Mouse (Mus musculus) neural tube, embryonic 10.5 days (tissue): ENCODE data around the gene Wnt2.
A peak's percentile ranks its signal among the peaks of the same experiment; 100 is the strongest.

Experiments used
- DNase-seq: peaks from one replicate; pipeline ENCODE4 v3.0.0-alpha.2; 2017; ENCODE audit warnings: low spot score; ENCODE audit errors: extremely low spot score

Gene Wnt2

GRCm38 (mm10) chr6:17978881-17979280 is 51.5 kb downstream of the Wnt2 start:
- DNase-seq, result no peak

- no peak for DNase-seq
Observed at GRCm38 (mm10) chr6:17978324-17978723, 52.1 kb downstream of the Wnt2 start.

- DNase-seq, result no peak
Observed at GRCm38 (mm10) chr6:17977165-17977564, 53.2 kb downstream of the Wnt2 start.

DNA sequence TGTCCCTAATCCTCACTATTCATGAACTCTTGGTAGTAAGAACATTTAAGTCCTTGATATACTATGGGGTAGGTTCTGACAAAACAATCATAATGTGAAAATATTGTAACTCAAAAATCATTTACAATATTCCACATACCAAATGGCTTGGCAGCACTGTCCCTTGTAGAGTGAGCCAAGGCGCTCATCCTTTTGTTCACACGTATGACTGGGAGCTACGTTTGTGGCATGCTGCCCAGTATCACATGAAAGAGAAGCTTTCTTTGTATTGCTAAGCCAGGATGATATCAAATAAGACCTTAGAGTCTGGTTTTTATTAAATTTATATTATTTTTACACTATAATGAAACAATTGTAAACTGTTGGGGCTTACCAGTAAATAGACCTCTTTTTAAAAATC is 56.0 kb downstream of the Wnt2 start:
- no peak for DNase-seq

GRCm38 (mm10) chr6:17971393-17971792 is 59.0 kb downstream of the Wnt2 start:
- DNase-seq, result no peak

DNA sequence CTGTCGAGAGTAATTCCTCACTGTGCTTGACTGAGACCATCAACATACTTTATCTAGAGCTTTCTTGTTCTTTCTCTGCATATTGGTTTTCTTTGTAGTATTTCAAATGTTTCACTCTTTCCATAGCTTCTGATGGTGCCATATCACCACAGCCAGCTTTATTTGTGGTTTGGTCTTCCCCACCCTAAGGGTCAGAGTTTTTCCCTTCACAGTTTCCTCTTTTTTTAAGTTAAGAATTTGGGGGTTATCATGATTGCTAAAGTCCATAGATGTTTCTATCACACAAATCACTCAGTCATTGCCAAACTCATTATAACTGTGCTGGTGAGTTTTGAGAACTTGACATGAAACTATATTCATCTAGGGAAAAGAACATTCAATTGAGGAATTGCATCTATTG is 60.6 kb downstream of the Wnt2 start:
- no peak for DNase-seq

- DNase-seq, result peak; percentile 78
Observed at GRCm38 (mm10) chr6:17968467-17969144, 61.8 kb downstream of the Wnt2 start.

- no peak for DNase-seq
Observed at GRCm38 (mm10) chr6:17963455-17963854, 66.9 kb downstream of the Wnt2 start.

DNA sequence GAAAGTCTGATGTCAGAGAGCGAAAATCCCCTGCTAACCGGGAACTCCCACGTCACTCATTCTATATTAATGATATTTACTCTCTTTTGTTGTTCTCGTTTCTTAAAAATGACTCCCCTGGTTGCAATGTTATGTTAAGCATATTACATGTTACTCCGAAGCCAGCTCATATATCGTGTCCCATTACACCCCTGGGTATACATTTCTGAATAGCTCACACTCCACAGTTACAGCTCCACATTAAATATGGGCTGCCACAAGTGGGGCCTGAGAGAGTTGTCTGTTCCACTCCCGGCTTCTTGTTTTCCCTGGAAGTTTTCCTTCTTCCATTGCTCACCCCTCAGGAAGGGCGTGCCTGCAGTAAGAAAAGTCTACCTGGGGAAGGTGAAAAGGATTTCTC is 78.6 kb downstream of the Wnt2 start:
- DNase-seq, result no peak

DNA sequence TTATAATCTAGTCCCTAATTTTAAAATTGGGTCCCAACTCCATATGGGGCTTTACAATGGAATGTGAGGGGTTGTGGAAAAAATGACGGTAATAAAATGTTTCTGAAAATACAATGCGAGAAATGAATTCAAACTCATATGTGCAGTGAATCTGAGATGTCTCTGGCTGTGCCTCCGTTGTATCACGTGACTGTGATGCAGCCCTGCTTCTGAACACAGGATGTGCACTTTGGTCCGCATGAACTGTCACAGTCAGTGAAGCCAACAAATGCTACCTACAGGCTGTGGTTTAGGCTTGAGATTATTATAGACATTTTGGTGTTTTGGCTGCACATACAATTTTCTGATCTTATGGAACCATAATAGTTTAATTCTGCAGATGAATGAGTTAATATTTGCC is 81.3 kb downstream of the Wnt2 start:
- no peak for DNase-seq

DNA sequence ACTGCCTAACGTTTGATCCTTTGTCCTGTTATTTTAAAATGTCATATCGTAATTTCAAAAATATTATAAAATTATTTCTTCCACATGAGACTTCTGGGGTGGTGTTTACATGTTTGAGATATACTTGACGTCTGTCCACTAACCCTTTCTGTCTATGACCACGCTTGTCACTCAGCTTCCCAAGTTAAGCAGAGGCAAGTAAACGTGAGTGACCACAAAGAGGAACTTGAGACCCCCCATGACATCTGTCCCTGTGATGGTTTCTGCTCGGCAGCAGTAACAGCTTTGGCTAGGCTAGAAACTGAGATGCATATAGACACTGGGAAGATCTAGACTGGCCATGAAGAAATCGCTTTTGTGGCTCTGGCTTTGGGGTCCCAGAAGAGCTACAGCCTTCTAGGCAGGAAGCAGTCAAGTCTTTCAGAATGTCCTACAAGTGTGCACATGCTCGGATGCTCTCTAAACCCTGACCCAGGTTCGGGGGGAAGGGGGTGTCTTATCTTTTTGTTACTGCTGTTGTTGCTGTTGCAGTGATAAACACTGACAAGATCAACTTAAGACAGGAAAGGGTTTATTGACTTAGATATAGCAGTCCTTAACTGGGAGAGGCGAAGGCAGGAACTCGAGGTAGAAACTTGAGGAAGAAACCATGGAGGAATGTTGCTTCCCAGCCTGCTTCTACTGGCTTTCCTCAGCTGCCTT is 83.1 kb downstream of the Wnt2 start:
- DNase-seq, result no peak

DNA sequence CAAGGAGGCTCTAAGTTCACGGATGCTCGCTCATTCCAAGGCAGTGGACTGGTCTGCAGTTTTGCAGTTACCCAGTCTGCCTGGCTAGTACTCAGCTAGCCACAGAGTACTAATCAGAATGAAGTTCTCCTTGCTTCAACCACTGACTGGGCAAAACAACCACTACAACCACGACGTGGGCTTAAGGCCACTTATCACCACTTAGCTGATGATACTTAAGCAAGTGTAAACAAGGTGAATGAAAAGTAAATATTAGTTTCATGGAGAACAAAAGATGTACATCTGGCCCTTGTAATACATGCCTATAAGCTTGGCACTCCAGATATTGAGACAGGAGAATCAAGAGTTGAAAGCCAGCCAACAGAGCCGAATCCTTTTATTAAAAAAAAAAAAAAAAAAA is 83.9 kb downstream of the Wnt2 start:
- no peak for DNase-seq

DNA sequence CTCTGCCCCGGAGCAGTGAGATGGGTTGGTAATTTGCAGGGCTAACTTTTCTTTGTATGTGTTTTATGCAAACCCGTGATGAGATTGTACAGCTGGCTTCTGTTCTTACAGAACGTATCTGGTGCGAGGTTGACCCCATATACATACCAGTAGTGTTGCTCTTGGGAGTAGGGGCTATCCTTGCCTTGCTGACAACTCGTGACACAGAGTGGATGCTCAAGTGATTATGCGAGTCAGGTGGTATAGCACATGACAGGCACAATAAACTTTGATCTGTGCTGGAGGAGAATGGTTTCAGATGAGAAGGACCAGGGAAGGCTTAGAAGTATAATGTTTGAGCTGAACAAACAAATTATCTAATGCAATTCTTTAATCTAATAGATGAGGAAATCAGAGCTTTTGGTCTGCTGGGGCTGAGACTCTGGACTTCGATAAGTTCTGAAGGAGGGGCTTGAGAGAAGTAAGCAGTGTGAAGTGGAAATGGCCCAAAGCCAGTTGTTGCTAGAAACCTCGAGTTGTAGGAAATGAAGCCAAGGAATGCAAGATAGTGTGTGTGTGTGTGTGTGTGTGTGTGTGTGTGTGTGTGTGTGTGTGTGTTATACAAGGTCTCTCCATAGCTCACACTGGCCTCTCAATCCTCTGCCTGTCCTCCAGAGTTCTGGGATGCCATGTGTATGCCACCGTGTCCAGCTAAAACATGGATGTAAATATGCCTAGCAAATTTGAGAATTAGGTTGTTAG is 86.3 kb downstream of the Wnt2 start:
- no peak for DNase-seq

- DNase-seq, result no peak
Observed at GRCm38 (mm10) chr6:17942344-17942743, 88.0 kb downstream of the Wnt2 start.

GRCm38 (mm10) chr6:17941916-17942315 is 88.5 kb downstream of the Wnt2 start:
- no peak for DNase-seq
